Mouse (Mus musculus): ENCODE results near the gene Kank3. TPM values are rescaled to one million over a fixed set of nuclear protein-coding genes. Genes with fewer than 3 reads are reported as not detected.
"Not testable (repeated sequence)": the region's sequence is repeated elsewhere in the genome, so short reads cannot be mapped to it uniquely, and the experiment has no call there.

Kank3 gene
- polyA plus RNA-seq, 1 experiment from 2014 or later: 65.1 TPM

GRCm38 (mm10) chr17:33817184-33817968 is 7.1 kb downstream of the Kank3 start:
- Histone ChIP-seq H3K4me3 (ENCODE audit: low read depth, low read length) (peak overlapping the region; percentile 54), H3K4me1 (ENCODE audit: insufficient read depth) (peaks cover 16% of the 10 kb centered on the region), H3K9ac (peak overlapping the region; percentile 78), H3K27me3 (ENCODE audit: insufficient read depth, low read length) (no peaks in the 10 kb centered on the region), H3K4me2 (peak overlapping the region; percentile 93), H3K9me3 (ENCODE audit: low read depth, low read length) (no peaks in the 10 kb centered on the region), H3K36me3 (ENCODE audit: insufficient read depth) (peaks cover 45% of the 10 kb centered on the region), H3K27ac (ENCODE audit: low read depth) (peak overlapping the region; percentile 86)
- no peak for TF ChIP-seq CTCF (IDR thresholded peaks at IDR 0.05; ENCODE audit: low read depth)
- DNase-seq: peak; percentile 97
- ATAC-seq (ENCODE audit: insufficient read depth): peak; percentile 96
- WGBS: under 1% methylated on average over 89 of the region's 89 CpGs

GRCm38 (mm10) chr17:33817969-33818643 is 7.8 kb downstream of the Kank3 start:
- H3K4me2 ChIP-seq: peak overlapping the region; percentile 93
- H3K9me3 ChIP-seq (ENCODE audit: low read depth, low read length): no peaks in the 10 kb centered on the region
- H3K27ac ChIP-seq (ENCODE audit: low read depth): peak overlapping the region; percentile 79
- peak; percentile 45 for ATAC-seq (ENCODE audit: insufficient read depth)
- H3K36me3 ChIP-seq (ENCODE audit: insufficient read depth): peaks cover 51% of the 10 kb centered on the region
- WGBS: 16% methylated on average over 33 of the region's 33 CpGs
- peaks cover 11% of the 10 kb centered on the region; the same call in 1 of the 2 replicates for H3K4me1 ChIP-seq (ENCODE audit: insufficient read depth)
- H3K9ac ChIP-seq: peak overlapping the region; percentile 78
- peak overlapping the region; percentile 54 for H3K4me3 ChIP-seq (ENCODE audit: low read depth, low read length)
- H3K27me3 ChIP-seq (ENCODE audit: insufficient read depth, low read length): no peaks in the 10 kb centered on the region
- TF ChIP-seq CTCF (IDR thresholded peaks at IDR 0.05; ENCODE audit: low read depth): no peak
- peak; percentile 28 for DNase-seq

- peak; percentile 36 for TF ChIP-seq CTCF (IDR thresholded peaks at IDR 0.05; ENCODE audit: low read depth)
- Histone ChIP-seq H3K9me3 (ENCODE audit: low read depth, low read length) (no peaks in the 10 kb centered on the region), H3K9ac (peak overlapping the region; percentile 92; the same call in 1 of the 2 replicates), H3K27me3 (ENCODE audit: insufficient read depth, low read length) (no peaks in the 10 kb centered on the region), H3K4me2 (peak overlapping the region; percentile 88), H3K4me1 (ENCODE audit: insufficient read depth) (0 out of 2 replicates have a peak, but pooled peaks cover 7% of the 10 kb centered on the region), H3K4me3 (ENCODE audit: low read depth, low read length) (peak overlapping the region; percentile 74; the same call in 1 of the 2 replicates), H3K27ac (ENCODE audit: low read depth) (no peak overlapping the region), H3K36me3 (ENCODE audit: insufficient read depth) (peaks cover 60% of the 10 kb centered on the region)
- 67% methylated on average over 1 of the region's 1 CpGs for WGBS
- ATAC-seq (ENCODE audit: insufficient read depth): no peak
- no peak for DNase-seq
These were observed 12.2 kb downstream of the Kank3 start for GRCm38 (mm10) chr17:33822436-33822959.

GRCm38 (mm10) chr17:33823171-33823570 is 12.9 kb downstream of the Kank3 start:
- not testable (repeated sequence) for DNase-seq; H3K27me3 ChIP-seq (ENCODE audit: insufficient read depth, low read length); H3K4me1 ChIP-seq (ENCODE audit: insufficient read depth); H3K27ac ChIP-seq (ENCODE audit: low read depth); ATAC-seq (ENCODE audit: insufficient read depth); H3K9me3 ChIP-seq (ENCODE audit: low read depth, low read length)
- Histone ChIP-seq H3K9ac (peak overlapping the region; percentile 92), H3K4me2 (peak overlapping the region; percentile 88), H3K4me3 (ENCODE audit: low read depth, low read length) (peak overlapping the region; percentile 74), H3K36me3 (ENCODE audit: insufficient read depth) (peaks cover 61% of the 10 kb centered on the region)
- WGBS: 66% methylated on average over 8 of the region's 8 CpGs

- H3K9ac ChIP-seq: peak within 1 kb of the TSS; percentile 92
- DNase-seq (peak; percentile 99), ATAC-seq (ENCODE audit: insufficient read depth) (peak; percentile 95)
- peaks cover 55% of the 10 kb centered on the region for H3K36me3 ChIP-seq (ENCODE audit: insufficient read depth)
- no peaks in the 10 kb centered on the region for H3K27me3 ChIP-seq (ENCODE audit: insufficient read depth, low read length)
- no peak for TF ChIP-seq CTCF (IDR thresholded peaks at IDR 0.05; ENCODE audit: low read depth)
- H3K9me3 ChIP-seq (ENCODE audit: low read depth, low read length): no peaks in the 10 kb centered on the region
- peak within 1 kb of the TSS; percentile 88 for H3K27ac ChIP-seq (ENCODE audit: low read depth)
- H3K4me3 ChIP-seq (ENCODE audit: low read depth, low read length): peak within 1 kb of the TSS; percentile 74
- peak within 1 kb of the TSS; percentile 88 for H3K4me2 ChIP-seq
- H3K4me1 ChIP-seq (ENCODE audit: insufficient read depth): no peaks in the 10 kb centered on the region
- under 1% methylated on average over 51 of the region's 51 CpGs for WGBS
These were observed 14.0 kb downstream of the Kank3 start, which contains the start of the genes Rps28 and Ndufa7 for GRCm38 (mm10) chr17:33824084-33824996. Gene Rps28 (minus strand): TSS chr17:33824562. Gene Ndufa7 (plus strand): TSS chr17:33824572.

- H3K4me3 ChIP-seq (ENCODE audit: low read depth, low read length): peak overlapping the region; percentile 74
These were observed 14.6 kb downstream of the Kank3 start for GRCm38 (mm10) chr17:33824997-33825330.

More at GRCm38 (mm10) chr17:33824997-33825330, 14.6 kb downstream of the Kank3 start:
- Histone ChIP-seq H3K4me2 (peak overlapping the region; percentile 86), H3K9ac (peak overlapping the region; percentile 92), H3K36me3 (ENCODE audit: insufficient read depth) (peaks cover 55% of the 10 kb centered on the region), H3K27ac (ENCODE audit: low read depth) (peak overlapping the region; percentile 88)
- not testable (repeated sequence) for H3K4me1 ChIP-seq (ENCODE audit: insufficient read depth); ATAC-seq (ENCODE audit: insufficient read depth); H3K9me3 ChIP-seq (ENCODE audit: low read depth, low read length); DNase-seq; H3K27me3 ChIP-seq (ENCODE audit: insufficient read depth, low read length)
- WGBS: 5% methylated on average over 6 of the region's 6 CpGs
